Mouse (Mus musculus) lung, adult 18-20 months (tissue): Measurements from ENCODE around the gene Rpl9-ps6.

Experiments used
- DNase-seq, 2 experiments: peaks; one replicate each; pipeline ENCODE4 v3.0.0; 2022; ENCODE audit warnings: mixed read lengths in 2 of 2

Gene Rpl9-ps6

GRCm38 (mm10) chr19:32466478-32466877 lies at the start of gene Rpl9-ps6:
Gene Rpl9-ps6, minus strand, starts transcription at chr19:32466578.
- DNase-seq = no peak

DNA sequence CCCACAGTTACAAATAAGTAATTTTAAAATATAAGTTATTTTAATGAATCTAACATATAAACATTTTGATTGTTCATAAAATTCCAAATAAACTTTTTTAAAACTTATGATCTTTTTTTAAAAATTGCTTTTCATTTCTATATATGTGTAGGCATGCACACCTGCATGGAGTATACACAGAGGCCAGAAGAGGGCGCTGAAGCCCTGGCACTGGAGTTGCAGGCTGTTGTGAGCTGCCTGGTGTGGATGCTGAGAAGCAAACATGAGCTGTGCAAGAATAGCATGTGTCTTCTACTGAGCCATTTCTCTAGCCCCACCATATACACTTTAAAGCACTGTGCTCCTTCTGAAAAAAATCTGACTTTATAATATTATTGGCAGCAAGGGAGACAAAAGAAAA lies 46.1 kb upstream of the Rpl9-ps6 start:
- no peak for DNase-seq

GRCm38 (mm10) chr19:32510962-32511361 lies 44.6 kb upstream of the Rpl9-ps6 start:
- DNase-seq = no peak

DNA sequence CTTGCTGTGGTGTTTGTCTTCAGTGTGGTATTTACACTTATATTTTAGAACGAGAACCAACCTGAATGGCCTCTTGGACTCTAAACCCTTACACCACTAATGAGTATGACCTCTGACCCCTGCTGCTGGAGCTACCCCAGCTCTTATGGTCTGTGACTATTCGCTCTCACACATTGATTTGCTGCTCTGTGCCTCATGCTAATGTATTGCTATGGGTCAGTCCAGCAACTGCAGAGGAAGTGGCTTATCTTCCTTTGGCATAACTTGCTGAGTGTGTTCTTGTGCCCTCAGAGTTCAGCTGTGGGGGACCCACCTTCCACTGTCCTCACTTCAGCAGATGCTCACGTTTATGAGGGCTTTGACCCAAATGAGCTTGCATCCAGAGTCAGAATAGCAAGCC lies 43.9 kb upstream of the Rpl9-ps6 start:
- no peak for DNase-seq

GRCm38 (mm10) chr19:32507526-32507925 lies 41.1 kb upstream of the Rpl9-ps6 start:
- peak in 1 of 2 experiments; percentile 32 for DNase-seq

GRCm38 (mm10) chr19:32507100-32507499 lies 40.7 kb upstream of the Rpl9-ps6 start:
- no peak for DNase-seq

DNA sequence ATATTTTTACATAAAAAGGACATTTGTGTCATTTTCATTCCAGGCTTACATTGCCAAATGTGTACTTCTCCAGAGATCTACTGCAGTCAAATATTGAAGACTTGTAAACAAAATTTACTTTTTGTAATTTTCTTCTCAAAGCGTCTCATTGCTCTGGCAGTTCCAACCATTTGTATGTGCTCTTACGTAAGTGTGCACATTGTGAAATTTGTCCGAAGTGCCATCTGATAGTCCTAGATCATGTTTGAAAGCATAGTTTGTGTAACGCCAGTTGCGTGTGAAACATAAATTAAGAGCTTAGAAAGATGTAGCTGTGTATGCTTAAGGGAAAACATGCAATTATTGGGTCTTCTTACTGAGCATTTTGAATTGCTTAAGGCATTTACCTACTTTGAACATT lies 40.1 kb upstream of the Rpl9-ps6 start:
- peak in 1 of 2 experiments; percentile 24 for DNase-seq

DNA sequence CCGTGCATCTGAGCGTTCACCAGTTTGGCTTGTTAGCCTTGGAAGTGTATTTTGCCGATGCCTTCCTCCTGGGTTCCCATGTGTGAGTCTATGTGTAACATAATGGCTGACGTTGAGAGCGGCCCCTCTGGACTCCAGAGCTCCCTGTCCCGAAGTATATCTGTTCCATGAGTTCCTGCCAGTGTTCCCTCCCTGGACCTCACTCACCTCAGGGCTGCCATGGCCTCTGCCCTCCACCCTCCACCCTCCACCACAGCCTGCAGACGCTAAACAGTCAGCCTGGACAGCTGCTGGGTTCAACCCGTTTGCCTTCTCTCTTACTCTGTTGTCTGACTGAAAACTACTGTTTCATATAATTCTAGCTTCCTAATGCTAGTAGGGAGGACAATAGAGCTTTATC lies 39.7 kb upstream of the Rpl9-ps6 start:
- DNase-seq = no peak

DNA sequence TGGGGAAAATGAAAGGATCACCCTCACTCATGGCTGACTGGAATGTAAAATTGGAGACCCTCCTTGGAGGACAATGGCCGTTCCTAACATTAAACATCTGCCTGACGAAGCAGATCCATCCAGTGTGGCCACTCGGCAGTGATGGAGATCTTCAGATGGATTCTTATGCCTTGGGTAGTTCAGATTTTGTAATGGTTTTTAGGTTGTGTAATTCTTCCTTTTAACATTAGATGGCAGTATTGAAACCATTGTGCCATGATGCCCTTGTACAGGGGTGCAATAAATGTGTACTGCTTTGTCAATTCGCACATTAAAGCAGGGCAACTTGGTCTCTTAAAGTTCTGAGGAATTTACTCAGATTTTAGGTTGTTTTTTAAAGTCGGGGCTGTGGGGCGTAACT lies 35.0 kb upstream of the Rpl9-ps6 start:
- no peak for DNase-seq

- no peak for DNase-seq
Measured at GRCm38 (mm10) chr19:32498002-32498401, 31.6 kb upstream of the Rpl9-ps6 start.

DNA sequence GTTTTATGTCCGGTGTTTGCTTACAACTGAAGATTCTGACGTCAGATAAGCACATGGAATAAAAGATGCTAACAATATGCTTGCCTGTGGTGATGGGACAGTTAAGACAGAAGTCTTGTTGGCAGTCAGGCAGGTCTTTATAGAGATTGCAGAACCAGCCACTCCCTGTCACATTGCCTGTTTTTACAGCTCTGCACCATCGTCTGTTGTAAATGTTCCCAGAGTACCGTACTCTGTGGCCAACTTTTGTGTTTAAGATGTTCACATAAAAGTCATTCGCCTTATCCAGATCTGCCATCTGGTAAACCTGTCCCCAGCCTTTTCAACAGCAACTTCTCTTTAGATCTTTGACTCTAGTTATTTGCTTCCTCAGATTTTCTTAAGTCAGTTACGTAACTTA lies 31.0 kb upstream of the Rpl9-ps6 start:
- no peak for DNase-seq

DNA sequence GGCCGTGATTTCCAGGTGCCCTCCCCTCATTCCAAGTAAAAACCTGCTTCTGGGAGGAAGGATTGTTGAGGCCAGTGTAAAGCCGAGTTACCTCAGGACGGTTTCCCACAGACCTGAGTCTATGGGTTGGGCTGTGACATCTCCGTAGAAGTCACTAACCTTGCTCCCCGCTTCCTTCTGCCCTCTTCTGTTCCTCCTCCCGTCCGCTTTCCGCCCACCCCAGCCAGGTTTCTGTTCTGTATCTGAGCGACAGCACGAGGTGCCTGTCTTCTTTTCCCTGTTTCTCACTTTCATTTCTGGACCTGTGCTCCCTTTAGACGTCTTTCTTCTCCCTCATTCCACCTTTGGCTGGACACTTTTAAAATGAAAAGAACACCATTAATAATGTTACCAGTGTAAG lies 28.7 kb upstream of the Rpl9-ps6 start:
- no peak for DNase-seq

DNA sequence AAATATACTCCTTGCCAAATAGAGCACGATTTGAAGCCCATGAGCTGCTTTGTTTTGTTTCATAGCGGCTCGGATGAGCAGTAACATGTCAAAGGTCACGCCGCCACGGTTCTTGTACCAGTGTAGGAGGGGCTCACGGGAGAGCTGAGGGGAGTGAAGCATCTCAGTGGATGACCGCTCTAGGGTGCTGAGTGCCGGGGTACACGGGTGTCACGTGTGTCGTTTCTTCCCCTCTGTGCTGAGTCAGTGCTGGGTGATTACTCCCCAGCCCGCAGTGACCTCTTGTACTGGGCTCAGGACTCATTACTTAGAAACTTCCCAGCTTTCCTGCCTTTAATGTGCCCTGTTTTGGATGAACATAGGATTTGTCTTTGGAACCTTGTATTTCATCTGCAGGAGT lies 28.2 kb upstream of the Rpl9-ps6 start:
- no peak for DNase-seq

DNA sequence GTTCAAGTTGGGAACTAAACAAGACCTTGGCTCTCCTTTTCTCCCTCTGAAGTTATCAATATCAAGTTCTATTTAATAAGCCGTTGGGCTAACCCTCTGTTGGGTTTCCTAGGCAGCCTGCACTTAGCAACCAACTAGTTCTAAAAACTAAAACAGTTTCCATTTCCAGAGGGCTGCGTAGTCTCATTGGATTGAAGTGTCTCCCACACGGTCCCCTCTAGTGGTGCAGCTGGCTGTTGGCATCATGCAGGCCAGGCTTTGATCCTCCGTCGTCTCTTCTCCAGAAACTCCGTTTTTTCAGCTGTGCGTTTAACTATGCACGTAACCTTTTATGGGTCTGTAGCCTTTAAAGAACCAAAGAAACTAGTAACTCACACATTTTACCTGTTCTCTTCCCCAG lies 27.1 kb upstream of the Rpl9-ps6 start:
- no peak for DNase-seq

DNA sequence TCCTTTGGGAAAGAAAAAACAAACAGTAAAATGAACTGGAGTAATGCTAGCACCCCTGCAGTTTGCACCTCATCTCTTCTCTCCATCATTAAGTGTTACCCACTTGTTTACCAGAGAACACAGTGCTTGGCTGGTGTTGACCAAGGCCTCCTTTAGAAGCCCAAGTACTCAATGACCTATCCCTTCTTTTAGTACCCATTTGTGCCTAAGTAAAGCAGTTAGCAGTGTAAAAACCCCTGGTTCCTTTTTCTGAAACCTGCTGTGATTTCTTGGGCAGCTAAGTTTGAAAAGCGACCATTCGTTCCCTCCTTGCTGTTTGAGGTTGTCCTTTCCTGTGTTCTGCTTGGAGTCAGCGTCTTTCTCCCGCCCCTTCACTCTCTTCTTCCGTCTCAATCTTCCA lies 26.6 kb upstream of the Rpl9-ps6 start:
- DNase-seq = no peak

GRCm38 (mm10) chr19:32492339-32492738 lies 26.0 kb upstream of the Rpl9-ps6 start:
- DNase-seq = no peak

DNA sequence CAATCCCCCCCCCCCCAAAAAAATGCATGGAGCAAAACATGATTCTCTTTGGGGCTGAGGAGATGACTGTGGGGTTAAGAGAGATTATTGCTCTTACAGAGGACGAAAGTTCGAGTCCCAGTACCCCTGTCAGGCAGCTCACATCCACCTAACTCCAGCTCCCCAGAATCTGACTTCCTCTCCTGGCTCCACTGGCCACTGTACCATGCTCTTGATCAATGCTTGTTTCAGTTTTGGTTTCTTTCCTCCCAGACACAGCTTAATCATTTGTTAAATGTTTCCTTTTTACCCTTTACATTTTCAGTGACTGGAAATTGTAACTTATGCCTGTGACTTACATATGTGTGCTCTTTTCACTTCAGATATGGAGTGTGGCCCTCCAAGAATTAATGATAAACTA lies 24.6 kb upstream of the Rpl9-ps6 start:
- no peak for DNase-seq

- DNase-seq = no peak
Measured at GRCm38 (mm10) chr19:32489166-32489895, 23.0 kb upstream of the Rpl9-ps6 start.

- DNase-seq = no peak
Measured at GRCm38 (mm10) chr19:32487595-32488255, 21.3 kb upstream of the Rpl9-ps6 start.

- DNase-seq = peak; percentile 78 to 81
Measured at GRCm38 (mm10) chr19:32486106-32486724, 19.8 kb upstream of the Rpl9-ps6 start.

DNA sequence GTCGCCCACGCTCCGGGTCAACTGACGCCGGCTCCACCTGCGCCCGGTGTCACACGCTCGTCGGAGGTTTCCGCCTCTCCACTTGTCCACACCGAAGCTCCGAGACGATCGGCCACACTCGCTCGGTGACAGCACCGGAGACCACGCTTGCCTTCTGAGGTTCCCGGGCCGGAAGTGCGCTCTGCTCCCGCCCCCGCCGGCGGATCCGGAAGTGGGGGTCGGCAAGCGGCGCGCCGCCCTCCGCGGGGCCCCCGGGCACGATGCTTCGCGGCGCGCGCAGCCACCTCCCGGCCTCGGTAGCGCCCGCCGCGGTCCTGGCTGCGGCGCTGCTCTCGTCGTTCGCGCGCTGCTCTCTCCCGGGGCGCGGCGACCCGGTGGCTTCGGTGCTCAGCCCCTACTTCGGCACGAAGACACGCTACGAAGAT lies 19.3 kb upstream of the Rpl9-ps6 start, which contains the start of gene Minpp1:
Minpp1 (plus strand) TSS at position 89 of the 425 bp plus-strand sequence.
- peak; percentile 78 to 82 for DNase-seq

- DNase-seq = no peak
Measured at GRCm38 (mm10) chr19:32484941-32485660, 18.7 kb upstream of the Rpl9-ps6 start.

DNA sequence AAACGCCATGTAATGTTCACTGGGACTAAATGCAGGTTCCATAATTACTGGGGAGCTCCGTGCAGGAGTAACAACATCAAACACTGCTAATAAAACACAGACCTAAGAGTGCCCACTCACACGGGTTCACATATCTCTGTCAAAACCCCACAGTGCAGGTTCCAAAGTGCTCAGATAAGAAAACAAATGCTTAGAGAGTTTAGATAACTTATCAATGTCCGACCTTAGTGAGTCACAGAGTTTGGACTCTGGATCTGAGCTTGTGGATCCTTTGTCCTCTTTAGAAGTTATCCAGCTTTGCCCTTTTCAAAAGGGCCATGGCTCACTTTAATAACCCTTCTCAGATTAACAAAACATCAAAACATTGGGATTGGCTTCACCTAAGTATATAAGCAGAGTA lies 15.1 kb upstream of the Rpl9-ps6 start:
- DNase-seq = no peak
